Mouse (Mus musculus) fat pad, adult 2 months (tissue): ENCODE data around the gene Exosc5.

ENCODE experiments used
- DNase-seq: peaks from one replicate; pipeline ENCODE4 v3.0.0-alpha.2; 2011; ENCODE audit warnings: low read depth, low spot score; ENCODE audit errors: extremely low read depth

The Exosc5 gene

DNA sequence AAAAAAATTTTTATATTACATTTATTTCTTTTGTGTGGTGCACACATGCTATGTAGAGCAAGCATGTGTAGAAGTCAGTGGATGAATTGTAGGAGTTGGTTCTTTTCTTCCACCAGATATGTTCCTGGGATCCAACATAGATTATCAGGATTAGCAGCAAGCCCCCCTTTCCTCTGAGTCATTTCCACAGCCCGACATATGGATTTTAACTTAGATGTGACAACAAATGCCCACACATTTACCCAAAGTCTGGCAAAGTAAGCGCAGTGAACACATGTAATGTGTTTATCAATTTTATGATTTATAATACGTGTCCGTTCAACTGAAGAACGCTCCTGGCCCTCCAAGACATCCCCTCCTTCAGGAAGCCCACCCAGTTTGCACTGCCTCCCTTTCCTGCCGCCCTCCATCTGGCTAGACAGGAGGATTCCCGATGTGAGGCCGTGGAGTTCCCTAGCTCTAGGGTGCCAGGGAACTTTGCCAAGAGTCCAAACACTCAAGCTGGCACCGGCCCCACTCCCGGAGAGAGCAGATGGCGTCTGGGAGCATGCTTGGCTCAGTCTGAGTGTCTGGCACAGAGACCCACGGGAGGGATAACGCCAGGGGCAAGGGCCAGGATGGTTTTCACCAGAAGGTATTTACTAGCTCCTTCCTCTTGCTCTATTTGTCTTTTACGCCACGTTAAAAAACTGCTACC lies 17.3 kb downstream of the Exosc5 start:
- no peak for DNase-seq

DNA sequence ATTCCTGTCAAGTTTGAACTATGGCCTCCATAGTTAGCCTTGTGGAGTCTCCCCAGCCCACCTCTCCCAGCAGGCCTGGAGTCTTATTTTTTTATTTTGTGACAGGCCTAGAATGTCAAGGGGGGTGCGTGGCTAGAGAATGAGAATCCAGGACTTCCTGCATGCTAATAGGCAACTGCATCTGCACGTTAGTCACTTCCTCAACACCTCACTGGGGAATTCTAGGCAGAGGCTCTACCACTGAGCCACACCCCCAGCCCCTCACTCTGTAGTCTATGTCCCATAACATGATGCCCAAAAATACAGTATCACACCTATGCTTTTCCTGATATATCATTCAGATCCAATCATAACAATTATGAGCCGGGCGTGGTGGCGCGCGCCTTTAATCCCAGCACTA lies 18.0 kb downstream of the Exosc5 start:
- DNase-seq, result no peak

DNA sequence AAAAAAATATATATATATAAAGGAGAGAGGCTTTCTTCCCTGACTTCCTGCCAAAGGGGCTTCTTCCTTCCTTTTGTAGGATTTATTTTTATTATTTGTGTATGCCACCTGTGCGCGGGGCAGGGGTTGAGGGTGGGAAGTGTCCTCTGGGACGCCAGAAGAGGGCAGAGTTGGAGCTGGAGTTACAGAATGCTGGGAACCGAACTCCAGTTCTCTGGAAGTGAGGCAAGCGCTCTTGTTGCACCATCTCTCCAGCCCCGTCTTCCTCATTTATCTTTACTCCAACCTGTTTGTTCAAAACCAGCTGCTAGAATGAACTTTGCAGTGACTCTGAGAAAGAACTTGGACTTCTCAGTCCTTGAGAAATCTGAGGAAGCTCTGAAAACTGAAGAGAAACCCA lies 21.0 kb downstream of the Exosc5 start:
- DNase-seq, result no peak

GRCm38 (mm10) chr7:25680514-25681258 lies 21.7 kb downstream of the Exosc5 start, which contains the start of gene B9d2:
B9d2 (plus strand) TSS chr7:25680780.
- DNase-seq, result no peak

DNA sequence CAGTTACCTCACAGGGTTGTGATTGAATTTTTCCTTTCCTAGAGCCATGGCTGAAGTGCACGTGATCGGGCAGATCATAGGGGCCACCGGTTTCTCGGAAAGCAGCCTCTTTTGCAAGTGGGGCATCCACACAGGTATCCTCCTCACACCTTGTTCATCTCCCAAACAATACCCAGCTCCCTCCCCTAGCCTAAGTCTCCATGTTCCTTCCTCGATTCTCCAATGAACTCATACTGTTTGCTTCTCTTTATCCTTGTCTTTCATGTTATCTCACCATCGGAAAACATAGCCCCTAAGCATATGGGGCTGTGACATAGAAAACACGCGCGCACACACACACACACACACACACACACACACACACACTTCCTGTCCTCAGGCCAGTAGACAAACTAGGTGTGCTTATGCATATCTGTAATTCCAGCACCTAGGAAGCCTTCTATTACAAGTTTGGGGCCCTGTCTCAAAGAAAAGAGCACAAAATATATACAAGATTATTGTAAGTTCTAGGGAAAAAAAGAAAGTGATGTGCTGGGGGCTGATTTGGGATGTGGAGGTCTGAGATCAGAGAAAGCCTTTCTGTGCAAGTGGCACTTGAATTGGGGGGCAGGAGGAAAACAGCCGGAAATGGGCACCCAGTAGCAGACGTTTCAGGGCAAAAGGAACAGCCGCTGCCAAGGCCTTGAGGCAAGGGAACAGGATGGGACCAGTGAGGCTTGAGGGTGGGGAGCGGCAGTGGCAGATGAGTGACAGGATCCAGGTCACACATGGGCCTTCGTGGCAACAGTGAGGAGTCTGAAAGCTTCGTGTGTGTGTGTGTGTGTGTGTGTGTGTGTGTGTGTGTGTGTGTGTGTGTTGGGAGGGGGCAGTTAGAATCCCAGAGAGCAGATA lies 22.6 kb downstream of the Exosc5 start:
- no peak for DNase-seq

- no peak for DNase-seq
Measured at GRCm38 (mm10) chr7:25683474-25684180, 24.7 kb downstream of the Exosc5 start.

- DNase-seq, result no peak
Measured at GRCm38 (mm10) chr7:25684659-25685058, 25.7 kb downstream of the Exosc5 start.

DNA sequence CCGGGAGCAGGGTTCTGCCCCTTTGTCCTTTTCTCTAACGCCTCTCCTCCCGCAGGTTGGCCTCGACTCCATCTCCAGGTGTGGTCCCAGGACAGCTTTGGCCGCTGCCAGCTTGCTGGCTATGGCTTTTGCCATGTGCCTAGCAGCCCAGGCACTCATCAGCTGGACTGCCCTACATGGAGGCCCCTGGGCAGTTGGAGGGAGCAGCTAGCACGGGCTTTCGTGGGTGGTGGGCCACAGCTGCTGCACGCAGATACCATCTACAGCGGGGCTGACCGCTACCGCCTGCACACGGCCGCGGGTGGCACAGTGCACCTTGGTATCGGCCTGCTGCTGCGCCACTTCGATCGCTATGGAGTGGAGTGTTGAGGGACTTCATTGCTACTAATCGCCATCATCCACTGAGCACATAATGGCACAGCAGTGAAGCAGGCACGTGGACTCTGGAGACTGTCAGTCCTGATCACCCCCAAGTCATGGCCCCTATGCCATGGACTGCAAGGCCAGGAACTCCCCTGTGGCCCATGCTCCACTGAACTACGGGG lies 27.0 kb downstream of the Exosc5 start:
- no peak for DNase-seq

DNA sequence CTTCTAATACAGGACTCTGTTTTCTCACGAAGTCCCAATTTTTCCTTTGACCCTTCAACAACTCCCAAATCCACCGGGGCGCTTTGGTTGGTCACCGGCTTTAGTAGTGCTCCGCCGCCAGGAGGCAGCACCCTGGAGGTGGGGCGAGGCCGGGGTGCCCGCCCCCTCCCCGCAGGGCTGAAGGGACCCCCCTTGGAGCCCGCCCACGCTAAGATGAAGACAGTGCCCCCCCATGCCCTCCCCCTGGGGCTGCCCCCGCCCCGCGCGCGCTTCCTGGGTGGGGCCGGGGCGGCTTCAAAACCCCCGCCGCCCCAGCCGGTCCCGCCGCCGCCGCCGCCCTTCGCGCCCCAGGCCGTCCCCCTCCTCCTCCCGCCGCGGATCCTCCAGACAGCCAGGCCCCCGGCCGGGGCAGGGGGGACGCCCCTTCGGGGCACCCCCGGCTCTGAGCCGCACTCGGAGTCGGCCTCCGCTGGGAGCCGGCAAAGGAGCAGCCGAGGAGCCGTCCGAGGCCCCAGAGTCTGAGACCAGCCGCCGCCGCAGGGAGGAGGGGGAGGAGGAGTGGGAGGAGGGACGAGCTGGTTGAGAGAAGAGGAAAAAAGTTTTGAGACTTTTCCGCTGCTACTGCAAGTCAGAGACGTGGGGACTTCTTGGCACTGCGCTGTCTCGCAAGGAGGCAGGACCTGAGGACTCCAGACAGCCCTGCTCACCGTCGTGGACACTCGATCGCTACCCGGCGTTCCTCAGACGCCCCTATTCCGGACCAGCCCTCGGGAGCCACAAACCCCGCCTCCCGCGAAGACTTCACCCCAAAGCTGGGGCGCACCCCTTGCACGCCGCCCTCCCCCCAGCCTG lies 27.9 kb downstream of the Exosc5 start, which contains the start of gene Tgfb1:
TSS of gene Tgfb1 (plus strand) at position 323 of the 852 bp plus-strand sequence.
- DNase-seq, result no peak

- DNase-seq, result no peak
Measured at GRCm38 (mm10) chr7:25687811-25688401, 28.9 kb downstream of the Exosc5 start.

GRCm38 (mm10) chr7:25688810-25689586 lies 30.0 kb downstream of the Exosc5 start:
- no peak for DNase-seq

DNA sequence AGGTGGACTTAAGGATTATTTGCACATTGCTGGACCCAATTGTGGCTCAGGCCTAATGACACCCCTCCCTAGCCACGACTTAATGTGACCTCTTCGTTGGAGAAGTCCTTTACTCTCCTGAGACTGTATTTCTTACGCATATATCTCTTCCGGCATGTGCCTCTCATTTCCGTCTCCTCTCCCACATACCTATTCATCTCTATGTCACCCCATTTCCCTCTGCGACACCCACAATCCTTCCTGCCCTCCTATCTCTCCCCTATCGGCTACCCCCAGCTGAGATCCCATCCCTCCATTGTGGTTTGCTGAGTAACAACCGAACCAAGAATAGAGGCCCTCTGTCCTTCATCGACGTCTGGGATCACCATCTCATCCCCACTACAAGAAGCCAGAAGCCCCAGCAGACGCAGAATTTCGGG lies 30.6 kb downstream of the Exosc5 start:
- no peak for DNase-seq

DNA sequence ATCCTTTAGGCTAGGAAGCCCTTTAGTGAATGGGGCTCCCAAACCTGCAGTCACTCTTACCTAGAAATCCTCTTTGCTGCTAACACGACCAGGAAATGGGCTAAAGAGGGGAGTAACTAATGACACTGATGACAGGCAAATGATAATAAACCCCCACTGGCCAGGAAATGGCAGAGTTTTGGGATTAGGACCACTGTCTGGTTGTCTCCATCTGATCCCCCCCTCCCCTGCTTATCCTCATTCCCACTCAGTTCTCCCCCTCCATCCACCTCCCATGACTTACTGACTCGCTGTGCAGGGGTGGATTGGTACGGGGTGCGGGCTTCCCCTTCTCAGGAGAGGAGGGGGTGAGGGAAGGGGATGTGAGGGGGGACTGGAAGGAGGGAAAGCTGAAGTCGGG lies 31.1 kb downstream of the Exosc5 start:
- DNase-seq, result no peak

DNA sequence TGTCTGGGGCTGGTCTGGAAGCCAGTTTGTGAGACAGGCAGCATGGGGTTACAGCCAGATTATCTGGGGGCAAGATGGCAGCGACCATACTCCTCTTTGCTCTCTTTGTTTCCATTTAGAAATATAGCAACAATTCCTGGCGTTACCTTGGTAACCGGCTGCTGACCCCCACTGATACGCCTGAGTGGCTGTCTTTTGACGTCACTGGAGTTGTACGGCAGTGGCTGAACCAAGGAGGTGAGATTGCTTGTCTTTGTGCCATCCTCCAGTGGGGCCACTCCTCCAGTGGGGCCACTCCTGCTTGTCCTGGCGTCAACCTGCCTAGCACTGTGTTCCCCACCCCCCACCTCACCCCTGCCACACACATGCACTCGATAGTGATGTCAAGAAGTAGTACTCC lies 35.1 kb downstream of the Exosc5 start:
- no peak for DNase-seq

GRCm38 (mm10) chr7:25699851-25700250 lies 40.9 kb downstream of the Exosc5 start:
- DNase-seq, result no peak

GRCm38 (mm10) chr7:25700732-25701131 lies 41.8 kb downstream of the Exosc5 start:
- DNase-seq, result no peak

- no peak for DNase-seq
Measured at GRCm38 (mm10) chr7:25702350-25702749, 43.4 kb downstream of the Exosc5 start.

GRCm38 (mm10) chr7:25703793-25704494 lies 45.0 kb downstream of the Exosc5 start:
- DNase-seq, result no peak
